Mouse (Mus musculus) embryo, embryonic 11 days (tissue): ENCODE data around the gene Sall2.
"Not testable (repeated sequence)": the region's sequence is repeated elsewhere in the genome, so short reads cannot be mapped to it uniquely, and the experiment has no call there.

Source experiments
- DNase-seq: peaks from one replicate; pipeline ENCODE4 v3.0.0-alpha.2; 2015

Gene Sall2

GRCm38 (mm10) chr14:52327910-52328812 lies at the start of gene Sall2:
TSS of gene Sall2 (minus strand) at chr14:52328762.
- DNase-seq: peak; percentile 53

GRCm38 (mm10) chr14:52368741-52369140 lies 40.2 kb upstream of the Sall2 start:
- no peak for DNase-seq

DNA sequence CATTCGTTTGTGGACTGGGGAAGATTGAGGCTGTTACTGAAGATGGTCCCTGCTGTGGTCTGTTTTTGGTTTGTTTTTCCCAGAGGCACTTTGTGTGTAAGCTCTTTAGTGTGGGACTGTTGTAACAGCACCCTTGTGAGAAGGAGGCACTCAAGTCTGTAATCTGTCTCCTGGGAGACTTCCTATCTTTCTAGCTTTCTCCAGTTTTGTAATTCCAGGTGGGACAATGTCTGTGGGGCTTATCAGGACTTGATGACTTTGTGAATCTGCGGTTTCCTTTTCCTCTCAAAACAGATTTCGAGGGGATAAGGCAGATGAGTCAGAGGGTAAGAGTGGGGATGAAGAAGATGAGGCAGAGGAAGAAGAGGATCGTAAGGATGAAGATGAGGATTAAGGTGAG lies 27.7 kb upstream of the Sall2 start, which contains the start of gene Olfr1513:
TSS of gene Olfr1513 (minus strand) at position 101 of the 400 bp plus-strand sequence.
- no peak for DNase-seq

GRCm38 (mm10) chr14:52339512-52339852 lies 10.9 kb upstream of the Sall2 start:
- no peak for DNase-seq

DNA sequence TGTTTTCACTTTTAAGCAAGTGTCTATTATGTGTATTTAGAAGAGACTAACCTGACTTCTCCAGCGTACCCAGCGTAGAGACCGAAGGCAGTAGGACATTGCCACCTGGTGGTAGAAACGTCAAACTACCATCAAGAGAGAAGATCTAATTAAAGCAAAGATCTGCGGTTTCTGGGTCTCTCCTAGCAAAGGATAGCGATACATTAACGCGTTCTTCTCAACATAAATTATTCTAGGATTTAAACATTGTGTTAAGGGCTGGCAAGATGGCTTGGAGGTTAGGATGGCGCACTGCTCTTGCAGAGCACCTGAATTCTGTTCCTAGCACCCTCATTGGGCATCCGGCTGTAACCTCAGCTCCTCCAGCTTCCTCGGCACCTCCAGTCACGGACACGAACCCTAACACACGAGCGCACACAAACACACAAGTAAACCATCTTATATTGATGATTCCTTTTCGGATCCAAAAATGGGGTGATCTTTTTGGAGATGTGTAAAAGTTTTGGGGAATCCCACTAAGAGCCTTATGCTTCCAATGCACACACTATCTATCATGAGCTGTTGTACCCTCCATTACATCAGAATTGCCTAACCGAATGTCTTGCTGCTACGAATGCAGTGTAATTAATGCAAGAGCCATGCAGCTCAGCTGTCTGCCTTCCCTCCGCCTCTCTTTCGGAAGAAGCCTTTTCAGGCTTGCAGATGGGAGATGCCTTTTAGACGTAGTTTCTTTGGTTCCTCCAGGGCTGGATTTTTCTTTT lies 10.4 kb upstream of the Sall2 start:
- peak; percentile 85 for DNase-seq

GRCm38 (mm10) chr14:52332171-52332570 lies 3.6 kb upstream of the Sall2 start:
- no peak for DNase-seq

DNA sequence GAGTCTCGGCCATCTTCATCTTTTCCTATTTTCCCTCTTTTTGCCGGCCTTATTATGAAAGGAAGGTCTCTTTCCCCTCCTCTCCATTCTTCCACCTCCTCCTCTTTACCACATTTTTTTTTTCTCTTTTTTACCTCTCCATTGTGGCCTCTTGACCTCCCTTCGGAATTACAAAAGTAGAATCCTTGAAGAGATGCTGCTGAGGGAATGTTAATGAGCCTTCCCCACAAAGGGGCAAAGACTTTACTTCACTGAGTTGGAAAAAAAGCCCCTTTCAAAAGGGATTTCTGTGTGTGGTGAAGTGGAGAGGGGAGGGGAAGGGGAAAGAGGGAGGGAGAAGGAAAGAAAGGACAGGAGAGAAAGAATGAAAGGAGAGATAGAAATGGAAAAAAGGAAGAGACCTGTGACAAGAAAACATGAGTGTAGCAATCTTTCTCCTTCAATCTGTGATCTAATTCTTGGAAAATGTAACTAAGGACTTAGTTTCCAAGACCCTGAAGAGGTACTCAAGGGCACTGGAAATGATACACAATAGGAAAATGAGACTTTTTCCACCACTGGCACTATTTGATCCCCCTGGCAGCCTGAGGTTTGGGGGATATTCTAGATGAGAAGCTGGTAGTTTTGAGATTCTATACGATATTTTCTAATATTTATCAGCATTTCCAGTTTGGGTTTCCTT lies 2.6 kb upstream of the Sall2 start:
- DNase-seq: peak; percentile 58

GRCm38 (mm10) chr14:52327375-52327901 lies 1.1 kb downstream of the Sall2 start:
- DNase-seq: peak; percentile 72

GRCm38 (mm10) chr14:52325890-52326289 lies 2.7 kb downstream of the Sall2 start:
- peak; percentile 66 for DNase-seq

DNA sequence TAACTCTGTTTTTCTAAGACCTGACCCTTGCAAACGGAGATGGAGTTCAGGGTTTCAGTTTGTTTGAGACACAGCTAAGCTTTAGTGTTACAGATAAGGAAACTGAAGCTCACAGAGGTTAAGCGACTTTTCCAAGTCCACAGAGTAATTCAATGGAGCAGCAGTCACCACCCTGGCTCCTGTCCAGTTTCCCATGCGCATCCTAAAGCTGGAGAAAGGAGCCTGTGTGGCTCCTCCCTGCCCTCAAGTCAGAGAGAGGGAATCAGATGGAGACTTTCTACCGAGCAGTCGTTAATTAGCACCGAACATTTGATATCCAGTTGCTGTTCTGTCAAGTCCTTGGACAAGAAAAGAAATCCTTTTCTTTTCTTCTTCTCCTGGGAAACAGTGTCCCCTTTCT lies 9.2 kb downstream of the Sall2 start:
- no peak for DNase-seq

- peak; percentile 78 for DNase-seq
Observed at GRCm38 (mm10) chr14:52316441-52317225, 11.9 kb downstream of the Sall2 start.

DNA sequence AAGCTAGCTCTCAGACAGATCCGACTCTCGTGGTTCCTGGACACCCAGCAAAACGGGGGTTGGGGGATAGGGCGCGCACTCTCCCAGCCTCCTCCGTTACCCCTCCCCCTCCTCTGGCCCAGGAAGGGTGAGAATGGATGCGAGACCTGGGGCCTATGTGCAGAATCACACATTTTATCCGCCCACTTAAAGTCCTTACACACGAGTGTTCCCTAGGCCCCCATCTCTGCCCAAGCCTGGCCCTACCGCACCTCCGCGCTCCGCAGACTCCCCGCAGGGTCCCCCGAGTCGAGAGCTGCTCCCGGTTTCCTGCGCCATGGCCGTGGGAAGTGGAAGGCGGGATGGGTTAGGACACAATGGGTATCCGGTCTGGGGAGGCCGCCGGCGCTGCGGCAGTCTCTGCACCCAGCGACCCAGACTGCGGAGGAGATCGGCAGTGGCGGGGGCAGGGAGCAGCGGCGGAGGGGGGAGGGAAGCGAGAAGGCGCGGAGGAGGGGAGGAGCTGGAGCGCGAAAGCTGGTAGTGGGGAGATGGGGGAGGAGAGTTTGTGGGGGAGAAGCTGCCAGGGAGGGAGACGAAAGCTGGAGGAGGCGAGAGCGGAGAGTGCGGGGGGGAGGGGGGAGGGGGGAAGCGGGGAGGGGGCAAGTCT lies 12.6 kb downstream of the Sall2 start:
- DNase-seq: peak; percentile 89

DNA sequence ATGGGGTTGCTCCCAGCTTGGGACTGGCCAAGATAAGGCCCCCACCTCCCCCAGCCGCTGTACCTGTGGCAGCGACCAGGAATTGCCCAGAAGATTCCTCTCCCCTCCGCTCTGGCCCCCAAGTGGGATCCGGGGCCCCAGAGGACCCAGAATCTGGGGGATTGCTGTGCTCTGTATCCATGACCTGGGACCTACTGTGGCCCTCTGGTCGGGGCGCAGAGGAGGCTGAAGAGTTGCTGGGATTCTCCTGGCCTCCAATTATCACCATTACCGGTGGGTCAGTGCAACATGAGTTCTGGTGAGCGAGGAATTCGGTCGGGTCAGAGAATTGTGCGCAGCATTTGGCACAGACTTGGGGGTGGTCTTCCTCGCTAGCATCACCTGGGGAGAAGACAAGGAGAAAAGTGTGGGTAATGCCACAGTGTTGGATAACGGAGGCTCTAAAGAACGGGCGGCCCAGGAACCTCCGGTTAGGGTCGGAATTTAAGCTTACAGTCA lies 13.2 kb downstream of the Sall2 start:
- no peak for DNase-seq

GRCm38 (mm10) chr14:52314808-52315150 lies 13.8 kb downstream of the Sall2 start:
- no peak for DNase-seq

DNA sequence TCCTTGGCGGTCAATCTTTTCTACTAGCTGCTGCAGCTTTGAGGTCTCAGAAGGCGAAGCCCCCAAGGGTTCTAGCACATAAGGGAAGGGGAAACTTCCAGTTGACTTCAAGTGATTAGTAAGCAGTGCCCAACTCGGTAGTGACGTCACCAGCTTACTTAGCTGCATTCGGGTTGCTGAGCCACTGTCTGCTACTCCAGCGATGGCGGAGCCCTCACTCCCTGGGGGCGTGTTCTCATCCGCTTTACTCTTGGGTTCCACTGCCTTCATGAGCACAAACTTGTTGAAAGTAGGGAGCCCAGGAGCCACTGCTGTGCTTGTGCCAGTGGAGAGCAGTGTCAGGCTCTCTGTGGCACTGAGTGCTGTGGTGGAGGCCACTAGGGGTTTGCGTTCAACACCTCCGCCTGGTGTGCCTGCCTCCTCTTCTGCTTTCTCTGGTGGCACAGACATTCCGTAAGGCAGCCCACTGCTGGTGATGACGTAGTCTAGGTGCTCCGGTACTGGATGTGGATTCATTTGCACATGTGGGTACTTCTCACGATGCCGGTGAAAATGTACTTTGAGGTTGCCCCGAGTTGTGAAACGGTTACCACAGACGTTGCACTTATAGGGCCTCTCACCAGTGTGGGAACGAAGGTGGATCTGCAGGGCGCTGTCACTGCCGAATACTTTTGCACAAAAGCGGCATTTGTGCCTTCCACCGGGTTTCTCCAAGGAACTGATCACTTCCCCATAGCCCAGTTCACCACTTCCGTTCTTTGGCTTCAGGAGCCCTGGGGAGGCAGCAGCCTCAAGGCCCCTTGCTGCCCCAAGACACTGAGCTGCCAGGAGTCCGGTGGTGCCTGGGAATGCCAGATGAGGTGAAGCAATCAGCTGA lies 14.4 kb downstream of the Sall2 start:
- no peak for DNase-seq

DNA sequence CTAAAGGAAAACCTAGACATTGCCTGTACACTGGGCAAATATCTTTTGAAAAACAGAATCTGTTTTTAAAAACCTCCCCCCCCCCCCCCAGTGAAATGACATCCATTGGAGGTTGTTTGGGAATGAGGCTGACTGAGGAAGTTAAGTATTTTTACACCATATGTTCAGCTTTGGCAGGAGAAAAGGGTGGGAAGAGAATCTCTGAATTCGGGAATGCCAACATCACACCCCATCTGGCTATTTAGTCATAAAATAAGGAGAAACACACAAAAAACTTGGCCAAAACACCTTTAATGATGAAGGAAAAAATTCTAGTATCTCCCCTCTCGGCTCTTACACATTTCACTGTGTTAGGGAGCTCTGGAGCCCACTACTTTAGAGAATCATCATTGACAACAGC lies 17.7 kb downstream of the Sall2 start:
- no peak for DNase-seq

GRCm38 (mm10) chr14:52310343-52310742 lies 18.2 kb downstream of the Sall2 start:
- not testable (repeated sequence) for DNase-seq

DNA sequence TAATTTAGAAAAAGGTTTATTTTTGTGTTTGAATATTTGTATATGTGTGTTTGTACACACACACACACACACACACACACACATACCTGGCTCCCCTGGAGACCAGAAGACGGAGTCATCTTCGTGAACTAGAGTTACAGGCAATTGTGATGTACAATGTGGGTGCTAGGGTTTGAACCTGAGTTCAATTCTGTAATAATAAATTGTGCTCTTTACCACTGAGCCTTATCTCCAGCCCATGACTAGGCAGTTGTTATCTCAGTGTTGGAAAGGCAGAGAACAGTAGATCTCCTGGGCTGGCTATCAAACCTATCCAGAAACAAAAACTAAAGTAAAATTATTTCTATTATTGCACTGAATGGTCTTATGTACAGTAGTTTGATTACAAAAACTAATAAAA lies 22.5 kb downstream of the Sall2 start:
- DNase-seq: no peak

GRCm38 (mm10) chr14:52304644-52305271 lies 23.8 kb downstream of the Sall2 start, which contains the start of gene Mettl3:
TSS of gene Mettl3 (minus strand) at chr14:52305128.
- peak; percentile 96 for DNase-seq

- DNase-seq: not testable (repeated sequence)
Observed at GRCm38 (mm10) chr14:52303517-52303916, 25.0 kb downstream of the Sall2 start.
